Mouse (Mus musculus): ENCODE data around the gene Iqcn. TPM values are rescaled to one million over a fixed set of nuclear protein-coding genes. Genes with fewer than 3 reads are reported as not detected.
A peak's percentile ranks its signal among the peaks of the same experiment; 100 is the strongest.

The Iqcn gene
- polyA plus RNA-seq, 1 experiment from 2014 or later = 0.05 TPM

- Histone ChIP-seq H3K4me2 (ENCODE audit: low read length) (no peak overlapping the region), H3K27me3 (replicated peaks; ENCODE audit: control insufficient read depth, insufficient read depth, low read length) (no peaks in the 10 kb centered on the region), H3K4me1 (replicated peaks; ENCODE audit: control insufficient read depth, insufficient read depth, low read length) (no peaks in the 10 kb centered on the region), H3K9me3 (ENCODE audit: control insufficient read depth, low read length) (no peaks in the 10 kb centered on the region), H3K27ac (ENCODE audit: low read depth) (no peak overlapping the region), H3K9ac (ENCODE audit: low read length) (no peak overlapping the region), H3K4me3 (ENCODE audit: low read depth, low read length) (no peak overlapping the region), H3K36me3 (ENCODE audit: control insufficient read depth, insufficient read depth, low read length) (no peaks in the 10 kb centered on the region)
- WGBS = 79% methylated on average over 7 of the region's 7 CpGs
- no peak for DNase-seq (ENCODE audit: low spot score)
- no peak for ATAC-seq (replicated peaks; ENCODE audit: low FRiP score, low TSS enrichment, low read depth)
These were observed 10.7 kb downstream of the Iqcn start for GRCm38 (mm10) chr8:70713991-70714390.

GRCm38 (mm10) chr8:70715086-70715485 lies 11.8 kb downstream of the Iqcn start:
- Histone ChIP-seq H3K9me3 (ENCODE audit: control insufficient read depth, low read length) (no peaks in the 10 kb centered on the region), H3K4me2 (ENCODE audit: low read length) (no peak overlapping the region), H3K27me3 (replicated peaks; ENCODE audit: control insufficient read depth, insufficient read depth, low read length) (no peaks in the 10 kb centered on the region), H3K9ac (ENCODE audit: low read length) (no peak overlapping the region), H3K27ac (ENCODE audit: low read depth) (no peak overlapping the region), H3K4me1 (replicated peaks; ENCODE audit: control insufficient read depth, insufficient read depth, low read length) (no peaks in the 10 kb centered on the region), H3K4me3 (ENCODE audit: low read depth, low read length) (no peak overlapping the region), H3K36me3 (ENCODE audit: control insufficient read depth, insufficient read depth, low read length) (no peaks in the 10 kb centered on the region)
- ATAC-seq (replicated peaks; ENCODE audit: low FRiP score, low TSS enrichment, low read depth) (no peak), DNase-seq (ENCODE audit: low spot score) (no peak)
- WGBS = 54% methylated on average over 2 of the region's 2 CpGs

- Histone ChIP-seq H3K9me3 (ENCODE audit: control insufficient read depth, low read length) (no peaks in the 10 kb centered on the region), H3K4me2 (ENCODE audit: low read length) (no peak overlapping the region), H3K4me3 (ENCODE audit: low read depth, low read length) (no peak overlapping the region), H3K4me1 (replicated peaks; ENCODE audit: control insufficient read depth, insufficient read depth, low read length) (no peaks in the 10 kb centered on the region), H3K9ac (ENCODE audit: low read length) (no peak overlapping the region), H3K27me3 (replicated peaks; ENCODE audit: control insufficient read depth, insufficient read depth, low read length) (no peaks in the 10 kb centered on the region), H3K27ac (ENCODE audit: low read depth) (no peak overlapping the region), H3K36me3 (ENCODE audit: control insufficient read depth, insufficient read depth, low read length) (no peaks in the 10 kb centered on the region)
- ATAC-seq (replicated peaks; ENCODE audit: low FRiP score, low TSS enrichment, low read depth) (no peak), DNase-seq (ENCODE audit: low spot score) (no peak)
- 83% methylated on average over 40 of the region's 40 CpGs for WGBS
These were observed 13.5 kb downstream of the Iqcn start for GRCm38 (mm10) chr8:70716521-70717400.

- H3K9ac ChIP-seq (ENCODE audit: low read length) = no peak within 1 kb of the TSS
- DNase-seq (ENCODE audit: low spot score) (peak; percentile 78), ATAC-seq (replicated peaks; ENCODE audit: low FRiP score, low TSS enrichment, low read depth) (peak; percentile 32; the same call in 1 of the 2 replicates)
- 4% methylated on average over 17 of the region's 19 CpGs for WGBS
- H3K27ac ChIP-seq (ENCODE audit: low read depth) = no peak within 1 kb of the TSS
- H3K36me3 ChIP-seq (ENCODE audit: control insufficient read depth, insufficient read depth, low read length) = no peaks in the 10 kb centered on the region
- no peak within 1 kb of the TSS for H3K4me2 ChIP-seq (ENCODE audit: low read length)
- H3K4me3 ChIP-seq (ENCODE audit: low read depth, low read length) = no peak within 1 kb of the TSS
- no peaks in the 10 kb centered on the region for H3K4me1 ChIP-seq (replicated peaks; ENCODE audit: control insufficient read depth, insufficient read depth, low read length)
- no peaks in the 10 kb centered on the region for H3K27me3 ChIP-seq (replicated peaks; ENCODE audit: control insufficient read depth, insufficient read depth, low read length)
- H3K9me3 ChIP-seq (ENCODE audit: control insufficient read depth, low read length) = no peaks in the 10 kb centered on the region
These were observed 15.0 kb downstream of the Iqcn start, which contains the start of gene Gm3336 for GRCm38 (mm10) chr8:70718297-70718696. Gene Gm3336 (plus strand): TSS chr8:70718543.

GRCm38 (mm10) chr8:70719796-70720270 lies 16.6 kb downstream of the Iqcn start:
- Histone ChIP-seq H3K27ac (ENCODE audit: low read depth) (no peak overlapping the region), H3K9ac (ENCODE audit: low read length) (no peak overlapping the region)
- no peak for ATAC-seq (replicated peaks; ENCODE audit: low FRiP score, low TSS enrichment, low read depth)

GRCm38 (mm10) chr8:70720739-70721138 lies 17.5 kb downstream of the Iqcn start:
- ATAC-seq (replicated peaks; ENCODE audit: low FRiP score, low TSS enrichment, low read depth) (peak; percentile 44), DNase-seq (ENCODE audit: low spot score) (peak; percentile 95)
- 6% methylated on average over 3 of the region's 3 CpGs for WGBS
- no peaks in the 10 kb centered on the region for H3K36me3 ChIP-seq (ENCODE audit: control insufficient read depth, insufficient read depth, low read length)
- no peaks in the 10 kb centered on the region for H3K9me3 ChIP-seq (ENCODE audit: control insufficient read depth, low read length)
- no peak overlapping the region for H3K27ac ChIP-seq (ENCODE audit: low read depth)
- H3K4me2 ChIP-seq (ENCODE audit: low read length) = no peak overlapping the region
- no peaks in the 10 kb centered on the region for H3K4me1 ChIP-seq (replicated peaks; ENCODE audit: control insufficient read depth, insufficient read depth, low read length)
- H3K9ac ChIP-seq (ENCODE audit: low read length) = no peak overlapping the region
- no peaks in the 10 kb centered on the region for H3K27me3 ChIP-seq (replicated peaks; ENCODE audit: control insufficient read depth, insufficient read depth, low read length)
- no peak overlapping the region for H3K4me3 ChIP-seq (ENCODE audit: low read depth, low read length)

More at GRCm38 (mm10) chr8:70719796-70720270, 16.6 kb downstream of the Iqcn start:
- Histone ChIP-seq H3K4me1 (replicated peaks; ENCODE audit: control insufficient read depth, insufficient read depth, low read length) (no peaks in the 10 kb centered on the region), H3K4me2 (ENCODE audit: low read length) (no peak overlapping the region), H3K9me3 (ENCODE audit: control insufficient read depth, low read length) (no peaks in the 10 kb centered on the region), H3K4me3 (ENCODE audit: low read depth, low read length) (no peak overlapping the region), H3K36me3 (ENCODE audit: control insufficient read depth, insufficient read depth, low read length) (no peaks in the 10 kb centered on the region), H3K27me3 (replicated peaks; ENCODE audit: control insufficient read depth, insufficient read depth, low read length) (no peaks in the 10 kb centered on the region)
- 52% methylated on average over 9 of the region's 9 CpGs for WGBS
- DNase-seq (ENCODE audit: low spot score) = no peak

GRCm38 (mm10) chr8:70721601-70722000 lies 18.3 kb downstream of the Iqcn start:
- WGBS = 83% methylated on average over 8 of the region's 8 CpGs
- Histone ChIP-seq H3K36me3 (ENCODE audit: control insufficient read depth, insufficient read depth, low read length) (no peaks in the 10 kb centered on the region), H3K9me3 (ENCODE audit: control insufficient read depth, low read length) (no peaks in the 10 kb centered on the region), H3K9ac (ENCODE audit: low read length) (no peak overlapping the region), H3K4me2 (ENCODE audit: low read length) (no peak overlapping the region), H3K4me3 (ENCODE audit: low read depth, low read length) (no peak overlapping the region), H3K27ac (ENCODE audit: low read depth) (no peak overlapping the region), H3K4me1 (replicated peaks; ENCODE audit: control insufficient read depth, insufficient read depth, low read length) (no peaks in the 10 kb centered on the region), H3K27me3 (replicated peaks; ENCODE audit: control insufficient read depth, insufficient read depth, low read length) (0 out of 2 replicates have a peak, but pooled peaks cover 4% of the 10 kb centered on the region)
- no peak for ATAC-seq (replicated peaks; ENCODE audit: low FRiP score, low TSS enrichment, low read depth)
- no peak for DNase-seq (ENCODE audit: low spot score)

GRCm38 (mm10) chr8:70723486-70724210 lies 20.4 kb downstream of the Iqcn start, which contains the start of gene Pde4c:
Gene Pde4c (plus strand): TSS chr8:70723720.
- Histone ChIP-seq H3K4me3 (ENCODE audit: low read depth, low read length) (no peak within 1 kb of the TSS), H3K4me2 (ENCODE audit: low read length) (no peak within 1 kb of the TSS)

More at GRCm38 (mm10) chr8:70723486-70724210, 20.4 kb downstream of the Iqcn start, which contains the start of gene Pde4c:
- H3K4me1 ChIP-seq (replicated peaks; ENCODE audit: control insufficient read depth, insufficient read depth, low read length) = no peaks in the 10 kb centered on the region
- H3K27me3 ChIP-seq (replicated peaks; ENCODE audit: control insufficient read depth, insufficient read depth, low read length) = peaks cover 9% of the 10 kb centered on the region
- H3K27ac ChIP-seq (ENCODE audit: low read depth) = no peak within 1 kb of the TSS
- ATAC-seq (replicated peaks; ENCODE audit: low FRiP score, low TSS enrichment, low read depth) = no peak
- no peaks in the 10 kb centered on the region for H3K9me3 ChIP-seq (ENCODE audit: control insufficient read depth, low read length)
- H3K9ac ChIP-seq (ENCODE audit: low read length) = no peak within 1 kb of the TSS
- 52% methylated on average over 7 of the region's 7 CpGs for WGBS
- no peak for DNase-seq (ENCODE audit: low spot score)
- H3K36me3 ChIP-seq (ENCODE audit: control insufficient read depth, insufficient read depth, low read length) = no peaks in the 10 kb centered on the region

Measured in intestine, embryonic 14.5 days (tissue).